Mouse (Mus musculus): Measurements from ENCODE around the gene Sfxn5.

Sfxn5 gene

DNA sequence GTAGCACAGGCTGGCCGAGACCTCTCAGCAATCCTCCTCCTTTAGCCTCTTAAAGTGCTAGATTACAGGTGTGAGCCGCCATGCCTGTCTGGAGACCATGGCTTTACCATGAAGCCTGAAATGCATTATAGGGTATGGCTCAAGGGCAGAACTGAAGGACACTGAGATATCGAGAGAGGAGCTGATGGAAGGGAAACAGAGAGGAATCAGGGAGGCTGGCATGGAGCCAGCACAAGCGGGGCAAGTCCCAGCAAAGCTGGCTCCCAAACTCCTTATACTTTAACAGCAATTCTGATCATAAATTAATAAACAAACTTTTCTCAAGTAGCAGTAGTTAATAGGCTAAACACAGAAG lies 30.7 kb upstream of the Sfxn5 start:
- DNase-seq: no peak

DNA sequence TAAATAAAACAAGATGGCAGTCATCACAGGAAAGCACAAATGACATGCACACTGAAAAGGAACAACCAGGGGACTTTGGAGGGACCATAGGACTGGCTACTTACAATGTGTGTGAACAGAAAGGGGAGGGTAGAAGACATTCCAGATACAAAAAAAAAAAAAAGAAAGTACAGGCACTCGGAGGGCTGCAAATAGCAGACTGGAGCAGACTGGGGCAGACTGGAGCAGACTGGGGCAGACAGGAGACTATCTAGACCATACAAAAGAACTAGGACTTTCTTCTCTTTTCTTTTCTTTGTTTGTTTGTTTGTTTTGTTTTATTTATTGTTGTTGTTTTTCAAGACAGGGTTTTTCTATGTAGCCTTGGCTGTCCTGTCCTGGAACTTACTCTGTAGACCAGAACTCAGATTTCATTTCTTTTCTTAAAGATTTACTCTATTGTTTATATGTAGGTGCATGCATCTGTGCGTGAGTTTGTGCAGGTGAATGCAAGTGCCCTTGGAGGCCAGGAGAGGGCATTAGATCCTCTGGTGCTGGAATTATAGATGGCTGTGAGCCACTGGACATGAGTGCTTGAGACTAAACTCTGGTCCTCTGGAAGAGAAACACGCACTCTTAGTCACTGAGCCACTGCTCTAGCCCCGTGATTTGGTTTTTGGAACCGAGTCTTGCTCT lies 30.1 kb upstream of the Sfxn5 start:
- DNase-seq: no peak

DNA sequence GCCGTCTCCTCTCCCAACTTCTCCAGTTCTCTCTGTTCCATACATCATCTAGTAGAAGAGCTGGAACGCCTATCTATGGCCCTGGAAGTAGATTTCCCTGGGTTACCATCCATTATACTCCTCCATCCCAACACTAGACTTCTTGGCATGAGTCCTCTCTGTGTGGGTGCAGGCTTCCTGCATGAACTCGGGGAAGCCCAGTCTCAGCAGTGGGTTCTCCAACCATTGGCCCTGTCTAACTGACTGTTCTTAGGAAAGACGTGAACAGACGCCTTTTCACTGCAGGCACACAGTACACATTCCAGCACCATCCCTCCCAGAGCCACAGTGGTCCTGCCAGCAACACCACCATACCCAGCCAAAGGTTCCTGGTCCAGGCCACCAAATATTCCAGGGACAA lies 29.4 kb upstream of the Sfxn5 start:
- DNase-seq: no peak

DNA sequence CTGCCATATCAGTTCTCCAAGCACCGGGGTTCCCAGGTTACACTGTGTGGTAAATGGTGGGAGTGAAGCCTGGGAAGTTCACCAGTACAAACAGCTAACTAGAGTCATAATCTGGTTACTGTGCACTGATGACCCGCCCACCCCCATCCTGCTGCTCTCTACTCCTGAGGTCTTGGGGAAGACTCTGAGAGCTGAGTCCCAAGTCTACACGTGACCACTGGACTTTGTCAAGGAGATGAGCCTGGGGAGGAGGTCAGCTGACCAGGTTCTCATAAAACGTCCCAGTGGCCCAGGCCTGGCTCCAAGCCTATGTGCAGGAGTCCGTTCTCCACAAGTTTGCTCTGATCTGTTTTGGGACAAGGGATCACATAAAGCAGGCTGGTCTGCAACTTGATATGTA lies 27.1 kb upstream of the Sfxn5 start:
- DNase-seq: no peak

DNA sequence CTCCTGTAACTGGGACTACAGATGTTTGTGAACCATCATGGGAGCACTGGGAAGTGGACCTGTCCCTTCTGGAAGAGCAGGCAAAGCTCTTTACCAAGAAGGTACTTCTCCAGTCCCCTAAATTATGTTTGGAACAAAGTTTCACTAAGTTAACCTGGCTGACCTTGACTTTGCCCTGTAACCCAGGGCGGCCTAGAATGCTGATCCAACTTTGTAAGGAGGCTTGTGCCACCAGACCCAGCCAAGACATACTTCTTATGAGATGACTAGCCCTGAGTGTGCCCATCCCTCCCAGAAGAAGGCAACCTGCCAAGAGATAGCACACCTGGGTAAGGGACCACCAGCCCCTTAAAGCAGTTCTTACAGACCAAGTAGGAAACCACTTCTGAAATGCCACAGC lies 25.7 kb upstream of the Sfxn5 start:
- DNase-seq: no peak

DNA sequence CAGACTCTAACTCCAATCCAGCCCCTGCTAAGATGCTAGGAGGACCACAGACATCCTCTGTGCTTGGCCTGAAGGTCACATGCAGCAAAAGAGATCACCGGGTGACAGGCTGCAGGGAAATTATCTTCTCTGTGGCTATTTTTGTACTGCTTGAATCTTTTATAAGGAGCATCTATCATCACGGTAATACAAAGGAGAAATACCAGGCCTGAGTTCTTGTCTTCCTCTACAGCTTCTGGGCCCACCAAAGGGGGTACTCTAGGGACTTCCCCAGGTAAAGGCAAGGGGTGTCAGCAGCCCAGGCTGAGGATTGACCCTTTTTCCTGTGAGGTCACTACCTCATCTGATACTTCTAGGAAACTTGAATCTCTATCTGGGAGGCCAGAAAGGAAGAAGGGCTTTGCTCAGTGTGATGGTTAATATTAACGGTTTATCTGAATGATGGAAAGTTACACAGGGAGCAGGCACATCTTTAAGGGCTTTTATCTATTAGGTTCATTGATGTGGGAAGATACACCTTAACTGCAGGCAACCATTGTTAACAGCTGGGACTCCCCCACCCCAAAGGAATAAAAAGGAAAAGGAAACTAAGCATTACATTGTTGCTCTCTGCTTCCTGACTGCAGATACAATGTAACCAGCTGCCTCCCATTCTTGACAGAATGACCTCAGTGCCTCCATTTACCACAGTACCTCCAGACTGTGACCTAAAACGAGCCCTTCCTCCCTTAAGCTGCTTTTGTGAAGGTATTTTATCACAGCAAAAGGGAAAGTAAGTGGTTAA lies 23.7 kb upstream of the Sfxn5 start:
- DNase-seq: no peak

DNA sequence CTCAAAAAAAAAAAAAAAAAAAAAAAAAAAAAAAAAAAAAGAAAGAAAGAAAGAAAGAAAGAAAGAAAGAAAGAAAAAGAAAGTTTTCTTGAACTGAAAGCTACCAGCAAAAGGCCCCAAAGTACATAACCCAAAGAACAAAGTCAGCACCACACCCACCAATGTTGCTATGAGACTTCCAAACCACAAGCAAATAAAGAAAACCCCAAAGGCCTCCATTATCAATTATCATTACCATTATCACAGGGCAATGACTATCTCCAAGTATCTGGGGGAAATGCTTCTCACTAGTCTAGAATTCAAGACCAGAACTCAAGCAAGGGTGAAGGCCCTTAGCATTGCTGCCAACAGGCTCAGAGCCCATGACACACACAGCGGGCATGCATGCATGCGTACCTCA lies 22.5 kb upstream of the Sfxn5 start:
- no peak for DNase-seq

DNA sequence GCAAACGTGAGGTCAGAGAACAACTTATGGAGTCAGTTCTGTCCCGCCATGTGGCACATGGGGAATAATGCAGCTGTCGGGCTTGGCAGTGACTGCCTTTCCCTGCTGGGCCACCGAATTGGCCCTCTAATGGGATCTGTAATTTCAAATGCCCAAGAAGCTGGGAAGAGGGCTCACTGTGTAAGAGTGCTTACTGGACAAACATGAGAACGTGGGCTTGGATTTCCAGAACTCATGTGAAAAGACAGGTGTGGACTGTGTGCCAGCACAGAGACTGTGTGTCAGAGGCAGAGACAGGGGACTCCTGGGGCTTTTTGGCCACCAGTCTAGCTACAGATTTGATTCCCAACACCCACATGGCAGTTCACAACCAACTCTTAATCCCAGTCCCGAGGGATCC lies 21.5 kb upstream of the Sfxn5 start:
- no peak for DNase-seq

DNA sequence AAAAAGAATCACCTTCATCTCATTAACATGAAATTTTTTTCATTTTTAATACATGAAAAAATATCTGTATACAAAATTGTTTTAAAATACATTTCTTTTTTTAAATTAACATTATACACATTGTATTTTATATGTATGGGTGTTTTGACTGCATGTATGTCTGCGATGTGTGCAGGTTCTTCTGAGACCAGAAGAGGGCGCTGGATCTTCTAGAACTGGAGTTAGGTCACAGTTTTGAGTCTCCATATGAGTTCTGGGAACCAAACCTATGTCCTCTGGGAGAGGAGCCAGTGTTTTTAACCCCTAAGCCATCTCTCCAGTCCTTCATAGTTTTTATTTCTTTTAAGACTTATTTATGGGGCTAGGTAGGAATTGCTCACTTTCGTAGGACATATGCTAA lies 20.5 kb upstream of the Sfxn5 start:
- DNase-seq: no peak

DNA sequence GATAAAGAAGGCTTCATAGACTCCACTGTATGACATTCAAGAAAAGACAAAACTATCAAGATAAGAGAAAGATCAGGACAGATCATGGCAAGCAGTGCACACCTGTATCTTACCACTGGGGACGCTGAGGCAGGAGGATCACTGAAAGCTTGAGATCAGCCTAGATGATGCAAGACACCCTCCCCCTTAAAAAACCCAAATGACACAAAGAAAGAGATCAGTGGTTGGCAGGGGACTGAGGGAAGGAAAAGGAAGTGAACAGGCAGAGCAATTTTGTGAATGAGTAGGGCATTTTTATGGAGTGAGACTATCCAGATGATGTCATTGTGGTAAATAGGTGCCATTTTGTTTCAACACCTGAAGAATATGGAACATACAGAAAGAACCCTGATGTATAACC lies 16.9 kb upstream of the Sfxn5 start:
- DNase-seq: no peak

DNA sequence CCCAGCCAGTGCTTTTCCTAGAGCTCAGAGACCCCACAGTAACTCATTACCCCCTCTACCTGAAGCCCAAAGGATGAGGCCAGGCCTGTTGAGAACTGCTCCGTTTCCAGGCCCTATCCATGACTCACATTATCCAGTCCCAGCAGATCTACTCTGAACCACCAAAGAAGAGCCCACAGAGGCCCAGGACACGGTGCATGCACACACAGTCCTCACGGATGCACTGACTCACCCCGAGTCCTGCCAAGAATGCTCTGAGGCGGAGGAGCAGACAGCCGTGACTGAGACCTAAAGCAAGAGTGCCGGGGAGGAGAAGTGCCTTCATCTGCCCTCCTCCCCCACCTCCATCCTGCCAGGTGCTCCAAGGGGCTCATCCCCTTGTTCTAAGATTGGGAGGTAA lies 16.0 kb upstream of the Sfxn5 start:
- DNase-seq: no peak

DNA sequence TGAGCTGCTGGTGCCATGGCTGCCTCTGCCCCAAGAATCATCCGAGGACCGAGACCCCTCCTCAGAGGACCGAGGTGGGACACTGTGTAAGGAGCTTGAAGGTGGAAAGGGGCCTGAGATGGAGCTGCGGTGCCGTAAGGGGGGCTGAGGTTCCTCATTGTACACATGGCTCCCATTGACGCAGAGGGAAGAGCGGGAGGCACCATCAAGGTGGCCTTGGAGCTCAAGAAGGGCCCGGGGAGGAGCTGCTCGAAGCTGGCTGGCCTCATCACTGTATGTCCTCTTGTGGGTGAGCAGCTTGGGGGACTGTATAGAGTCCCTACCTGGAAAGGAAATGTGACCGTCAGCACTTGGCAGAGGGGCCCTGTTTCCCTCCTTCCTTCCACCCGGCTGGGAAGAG lies 14.9 kb upstream of the Sfxn5 start:
- DNase-seq: no peak

DNA sequence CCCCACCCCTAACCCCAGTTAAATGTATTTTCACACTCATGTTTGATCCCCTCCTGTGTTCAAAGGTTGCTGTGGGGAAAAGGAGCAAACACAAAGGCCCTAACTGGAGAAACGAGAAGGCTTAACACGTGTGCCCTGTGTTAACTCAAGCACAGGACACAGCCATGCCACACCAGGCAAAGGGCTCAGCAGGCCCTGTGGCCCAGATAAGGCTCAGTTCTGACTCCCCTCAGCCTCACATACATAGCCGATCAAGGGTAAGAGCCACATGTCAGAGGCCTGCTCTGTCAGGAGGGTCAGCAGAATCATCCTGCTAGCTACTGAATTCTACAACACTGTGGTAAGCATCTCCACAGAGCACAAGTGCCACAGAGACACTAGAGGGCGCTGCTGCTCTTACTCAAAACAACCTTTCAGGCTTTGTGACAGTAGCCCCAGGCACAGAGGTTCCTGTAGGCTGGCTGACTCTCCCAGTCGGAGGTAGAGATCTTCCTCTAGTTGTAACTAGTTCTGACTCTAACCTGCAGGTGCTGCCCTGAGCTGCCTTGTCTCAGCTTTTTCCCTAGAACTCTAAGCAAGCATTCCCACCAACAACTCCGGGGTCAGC lies 12.9 kb upstream of the Sfxn5 start:
- DNase-seq: peak; percentile 47 to 56

DNA sequence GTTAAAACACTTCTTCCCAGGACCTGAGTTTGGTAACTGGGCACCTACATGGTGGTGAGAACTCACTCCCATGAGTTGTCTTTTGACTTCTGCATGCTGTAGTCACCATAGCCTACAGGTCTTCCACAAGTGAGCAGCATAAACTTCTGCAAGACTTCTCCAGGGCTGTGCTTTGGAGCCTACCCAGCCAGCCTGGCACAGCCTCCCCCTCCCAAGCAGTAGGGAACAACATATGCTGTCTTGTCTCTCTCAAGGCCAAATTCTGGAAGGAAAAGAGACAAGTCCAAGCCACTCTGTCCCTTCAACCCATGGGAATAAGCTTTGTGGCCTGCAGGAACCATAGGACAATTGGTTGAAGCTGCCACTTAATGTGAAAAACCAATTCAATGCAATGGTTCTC lies 11.7 kb upstream of the Sfxn5 start:
- no peak for DNase-seq

DNA sequence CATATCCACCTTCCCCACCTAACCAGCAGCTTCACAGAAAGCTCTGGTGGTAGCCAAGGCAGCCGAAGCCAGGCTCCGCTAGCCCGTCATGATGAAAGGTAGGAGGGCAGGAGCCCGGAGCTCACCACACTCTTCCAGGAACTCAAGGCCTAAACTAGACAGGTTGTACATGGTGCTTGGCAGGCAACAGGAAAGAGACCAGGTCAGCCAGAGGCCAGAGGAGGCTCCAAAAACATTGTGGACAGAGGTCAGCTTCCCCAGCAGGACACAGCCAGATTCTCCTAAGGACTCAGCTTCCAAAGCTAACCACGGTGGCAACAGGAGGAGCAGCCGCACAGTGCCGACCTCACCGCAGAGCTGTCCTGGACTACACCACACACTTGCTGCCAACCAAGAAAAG lies 9.8 kb upstream of the Sfxn5 start:
- no peak for DNase-seq

DNA sequence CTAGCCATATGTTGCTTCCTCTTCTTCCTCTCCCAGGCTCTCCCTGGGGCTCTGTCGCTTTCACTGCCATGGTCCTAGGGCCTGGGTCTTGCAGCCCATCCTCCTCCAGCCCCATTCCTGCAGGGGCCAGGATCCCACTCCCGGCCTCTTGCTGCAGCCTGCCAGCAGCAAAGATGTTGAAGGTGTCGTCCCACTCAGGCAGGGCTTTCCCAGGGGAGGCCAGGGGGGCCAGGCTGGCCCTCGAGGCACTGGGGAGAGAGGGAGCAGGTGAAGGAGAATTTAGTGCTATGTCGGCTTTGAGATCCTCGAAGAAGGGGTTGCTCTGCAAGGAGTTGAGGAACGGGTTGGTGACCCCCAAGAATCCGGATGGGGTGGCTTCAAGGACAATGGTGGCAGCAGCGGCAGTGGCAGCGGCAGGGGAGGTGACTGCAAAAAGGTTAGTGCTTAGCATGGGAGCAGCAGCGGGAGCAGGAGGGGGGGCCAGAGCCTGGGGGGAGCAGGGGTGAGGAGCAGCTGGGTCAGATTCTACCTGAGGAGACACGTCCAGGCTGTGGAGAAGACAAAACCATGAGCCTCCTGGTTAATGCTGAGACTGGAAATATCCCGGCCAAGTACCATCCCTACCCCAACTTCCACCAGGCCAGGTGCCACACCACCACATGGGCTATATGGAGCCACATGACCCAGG lies 8.7 kb upstream of the Sfxn5 start:
- DNase-seq: no peak

DNA sequence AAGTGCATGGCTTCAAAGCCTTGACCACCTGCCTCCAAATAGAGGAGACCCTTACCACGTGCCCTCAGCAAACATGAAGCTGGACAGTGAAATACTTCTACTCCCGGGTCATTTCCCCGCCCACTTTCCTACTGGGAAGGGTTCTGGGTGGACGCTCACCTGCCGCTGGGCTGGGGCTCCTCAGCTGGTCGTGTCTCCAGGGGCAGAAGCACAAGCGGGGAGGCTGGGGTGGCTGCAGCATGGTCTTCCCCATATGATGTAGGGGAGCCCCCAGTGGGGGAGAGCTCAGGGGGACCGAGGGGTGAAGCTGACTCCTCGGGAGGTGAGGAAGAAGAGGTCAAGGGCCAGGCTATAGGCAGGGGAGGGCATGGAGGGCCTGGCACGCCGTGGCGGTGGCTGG lies 7.0 kb upstream of the Sfxn5 start:
- DNase-seq: no peak

DNA sequence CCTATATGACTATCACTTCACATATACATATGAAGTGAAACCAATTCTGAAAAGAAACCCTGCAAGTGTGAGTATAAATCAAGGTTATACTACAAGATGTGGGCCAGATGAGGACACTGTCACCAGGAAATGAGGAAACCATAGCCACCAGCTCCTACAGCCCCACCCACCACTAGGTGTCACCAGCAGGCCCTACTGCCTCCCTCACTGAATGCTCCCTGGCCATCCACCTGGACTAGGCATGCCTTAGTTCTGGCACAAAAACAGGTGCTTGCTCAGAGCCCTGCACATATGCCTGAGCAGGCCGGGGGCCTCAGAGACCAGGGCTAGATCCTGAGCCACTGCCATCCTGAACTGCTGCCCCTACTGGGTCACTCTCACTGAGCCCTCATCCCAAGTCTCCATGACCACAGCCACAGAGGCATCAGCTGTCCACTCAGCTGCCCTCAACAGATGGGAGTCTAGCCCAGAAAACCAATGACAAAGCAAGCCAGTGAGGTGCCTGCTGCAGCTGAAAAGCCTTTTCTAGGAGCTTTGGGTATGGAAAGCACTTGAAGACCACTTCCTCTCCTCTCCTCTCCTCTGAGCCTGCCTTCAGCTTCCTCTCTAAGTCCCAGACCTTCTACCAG lies 6.2 kb upstream of the Sfxn5 start:
- DNase-seq: no peak

DNA sequence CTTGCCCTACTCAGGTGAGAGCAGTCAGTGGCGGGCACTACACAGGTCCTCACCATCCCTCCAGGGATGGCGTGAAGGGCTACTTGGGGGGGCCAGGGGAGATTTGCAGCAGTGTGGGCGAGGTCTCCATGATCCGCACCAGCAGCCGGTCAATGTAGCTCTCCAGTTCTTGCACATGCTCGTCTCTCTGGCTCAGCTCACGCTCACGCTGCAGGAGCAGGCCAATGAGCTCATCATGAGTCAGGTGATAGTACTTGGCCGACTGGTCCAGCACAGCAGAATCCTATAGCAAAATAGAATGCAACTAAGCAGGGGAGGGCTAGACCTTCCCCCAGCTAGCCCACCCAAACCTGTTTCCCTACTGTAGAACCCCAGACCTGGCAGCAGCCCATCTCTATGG lies 3.7 kb upstream of the Sfxn5 start:
- DNase-seq: no peak

DNA sequence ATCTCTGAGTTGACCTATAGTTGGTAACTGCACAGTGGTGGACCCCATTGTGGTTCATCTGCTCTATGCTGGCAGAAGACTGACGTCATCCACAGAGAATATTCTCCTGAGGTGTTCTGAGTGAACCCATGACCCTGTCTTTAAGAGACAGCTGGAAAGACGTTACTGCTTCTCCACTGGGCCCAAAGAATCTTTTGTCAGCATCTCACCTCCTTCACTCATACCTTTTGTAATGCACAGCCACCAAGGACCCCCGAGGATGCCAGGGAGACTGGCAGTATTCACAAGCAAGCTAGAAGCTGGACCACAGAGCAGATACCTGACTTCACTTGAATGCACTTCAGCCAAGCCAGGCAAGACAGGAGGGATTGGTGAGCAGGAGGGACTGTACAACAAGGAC lies 2.1 kb upstream of the Sfxn5 start:
- no peak for DNase-seq

DNA sequence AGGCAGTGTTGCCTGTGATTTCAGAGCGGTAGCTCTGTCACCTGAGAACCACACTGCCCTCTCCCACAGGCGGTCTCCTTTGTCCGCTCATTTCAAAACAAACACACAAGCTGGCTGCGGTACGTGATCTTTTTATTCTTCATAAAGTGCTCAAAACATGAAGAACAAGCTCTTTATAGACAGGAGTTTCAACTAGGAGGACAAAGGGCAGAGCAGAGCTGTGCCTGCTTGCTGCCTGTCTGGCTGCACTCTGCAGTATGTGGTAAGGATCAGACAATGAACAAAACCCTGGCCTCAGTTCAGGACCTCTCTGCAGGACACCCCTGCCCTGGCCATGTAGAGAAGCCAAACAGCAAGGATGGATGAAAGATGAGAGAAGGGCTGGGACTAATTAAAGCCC lies 1.6 kb upstream of the Sfxn5 start:
- DNase-seq: no peak

DNA sequence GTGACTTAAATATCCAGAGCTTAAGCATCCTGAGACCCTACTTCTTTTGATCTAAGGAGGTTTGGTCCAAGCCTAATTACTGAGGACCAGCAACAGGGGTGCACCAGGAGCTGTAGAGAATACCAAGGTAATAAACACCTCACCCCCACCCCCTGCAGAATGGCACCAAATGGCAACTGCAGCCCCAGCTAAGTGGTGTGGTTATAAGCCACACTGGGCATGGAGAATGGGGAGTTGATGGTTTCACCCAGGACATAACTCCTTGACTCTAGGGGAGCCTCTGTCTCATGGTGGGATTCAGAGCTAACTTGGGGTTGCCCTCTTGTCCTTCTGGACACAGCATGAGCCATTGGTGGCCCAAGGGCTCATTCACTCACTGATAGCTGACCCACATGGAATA lies 1.0 kb upstream of the Sfxn5 start:
- no peak for DNase-seq

DNA sequence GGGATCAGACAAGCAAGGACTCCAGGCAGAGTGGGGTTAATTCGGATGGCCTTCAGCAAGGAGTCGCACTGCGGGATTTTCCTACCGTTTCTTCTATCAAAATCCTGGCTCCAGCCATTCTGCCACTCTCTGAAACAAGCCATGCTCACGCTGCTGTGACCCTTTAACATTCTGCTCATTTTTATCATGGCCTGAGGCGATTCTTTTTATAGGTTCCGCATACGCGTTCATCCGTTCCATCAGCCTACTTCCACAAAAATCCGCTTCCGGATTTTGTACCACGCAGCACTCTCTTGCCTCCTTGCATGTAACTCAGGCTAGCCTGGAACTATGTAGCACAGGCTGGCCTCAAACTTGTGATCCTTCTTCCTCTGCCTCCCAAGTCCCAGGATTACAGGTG lies 510 bp upstream of the Sfxn5 start:
- peak in 1 of 2 experiments; percentile 22 for DNase-seq

Data from thymus, adult 18-20 months (tissue).